Mouse (Mus musculus): ENCODE data around the gene Mef2c.
A peak's percentile ranks its signal among the peaks of the same experiment; 100 is the strongest.

Gene Mef2c

DNA sequence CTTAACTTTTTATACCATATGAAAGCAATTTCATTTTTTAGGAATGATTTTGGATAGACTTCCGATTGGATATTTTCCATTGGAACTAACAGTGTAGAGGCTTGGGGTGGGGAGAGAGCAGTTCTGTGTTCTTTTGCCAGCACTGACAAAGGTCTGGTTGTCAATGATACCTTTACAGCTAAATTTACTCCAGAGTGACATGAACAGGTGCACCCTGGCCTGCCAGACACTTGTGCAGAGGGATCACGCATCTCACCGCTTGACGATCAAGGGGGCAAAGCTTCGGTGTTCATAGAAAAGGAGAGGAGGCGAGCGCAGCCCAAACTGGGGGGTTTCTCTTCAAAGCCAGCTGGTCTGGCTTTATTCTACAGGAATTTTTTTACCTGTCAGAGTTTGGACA, at the start of gene Mef2c:
Gene Mef2c (plus strand): TSS at position 116 of the 400 bp plus-strand sequence.
- DNase-seq (ENCODE audit: low read depth) = no peak

DNA sequence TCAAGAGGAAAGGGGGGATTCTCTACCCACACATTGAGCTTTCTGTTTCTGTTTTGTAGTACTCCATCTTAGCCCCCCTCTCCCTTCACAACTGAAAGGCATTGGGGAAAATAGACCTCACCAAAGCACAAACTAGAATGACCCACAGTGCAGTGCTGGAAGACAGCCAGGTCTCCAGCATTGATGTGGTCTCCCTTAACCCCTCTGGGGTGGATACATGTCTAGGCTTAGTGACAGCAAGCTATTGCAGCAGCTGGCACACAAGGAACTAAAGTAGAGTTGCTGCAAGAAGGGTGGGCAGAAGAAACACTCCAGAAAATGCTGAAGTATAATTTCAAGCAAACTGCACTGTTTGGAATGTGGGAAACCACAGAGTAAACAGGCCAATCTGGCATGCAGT, 45.1 kb upstream of the Mef2c start:
- DNase-seq (ENCODE audit: low read depth) = no peak

DNA sequence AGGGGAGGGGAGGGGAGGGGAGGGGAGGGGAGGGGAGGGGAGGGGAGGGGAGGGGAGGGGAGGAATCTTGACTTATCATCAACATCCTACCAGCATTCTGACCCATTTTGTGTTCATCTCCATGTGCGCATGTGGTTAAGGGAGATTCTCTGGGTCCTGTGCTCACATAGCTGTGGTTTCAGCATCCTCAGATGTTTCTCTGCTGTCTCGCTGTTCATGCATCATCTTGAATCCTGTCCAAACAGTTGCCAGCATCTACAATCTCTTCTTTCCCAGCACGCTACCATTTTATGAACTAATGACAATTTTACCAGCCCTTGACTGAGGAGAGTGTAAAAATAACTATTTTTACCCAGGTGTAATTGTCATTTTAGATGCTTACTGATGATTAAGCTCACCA, 44.2 kb upstream of the Mef2c start:
- no peak for DNase-seq (ENCODE audit: low read depth)

GRCm38 (mm10) chr13:83460620-83461019, 43.2 kb upstream of the Mef2c start:
- DNase-seq (ENCODE audit: low read depth) = no peak

DNA sequence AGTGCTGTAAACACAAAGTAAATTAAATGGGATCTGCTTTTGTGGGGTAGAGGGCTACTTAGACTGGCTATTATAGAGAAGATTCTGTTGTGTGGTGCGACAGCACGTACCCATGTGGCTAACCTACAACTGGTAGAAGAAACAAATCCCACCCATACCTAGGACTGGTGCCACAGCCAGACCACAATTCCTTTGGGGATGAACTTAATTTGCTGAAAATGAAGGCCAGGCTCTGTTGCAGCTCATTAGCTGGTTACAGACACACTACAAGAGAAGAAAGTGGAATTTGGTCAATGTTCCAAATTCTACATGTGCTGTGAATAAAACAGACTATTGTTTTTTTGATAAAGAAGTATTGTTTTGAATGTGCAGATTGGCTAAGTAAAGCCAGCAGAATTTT, 42.3 kb upstream of the Mef2c start:
- DNase-seq (ENCODE audit: low read depth) = no peak

DNA sequence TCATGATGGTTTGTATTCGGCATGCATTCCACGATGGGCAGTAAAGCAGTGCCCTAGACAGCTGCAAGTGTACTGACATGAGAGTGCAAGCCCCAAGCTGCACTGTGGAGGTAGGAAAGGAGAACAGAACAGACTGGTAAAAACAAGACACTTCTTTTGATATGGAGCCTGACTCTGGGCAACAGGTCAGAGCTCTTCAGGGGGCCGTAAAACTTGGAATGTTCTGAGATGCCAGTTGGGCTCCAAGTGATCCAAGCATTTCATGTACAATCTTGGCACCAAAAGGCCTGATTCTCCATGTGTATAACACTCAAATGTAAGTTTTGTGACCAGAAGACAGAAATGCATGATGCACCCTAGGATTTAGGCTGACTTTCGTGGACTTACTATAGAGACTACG, 37.1 kb upstream of the Mef2c start:
- no peak for DNase-seq (ENCODE audit: low read depth)

GRCm38 (mm10) chr13:83468794-83469193, 35.0 kb upstream of the Mef2c start:
- no peak for DNase-seq (ENCODE audit: low read depth)

GRCm38 (mm10) chr13:83473755-83474154, 30.1 kb upstream of the Mef2c start:
- DNase-seq (ENCODE audit: low read depth) = no peak

GRCm38 (mm10) chr13:83480388-83480787, 23.4 kb upstream of the Mef2c start:
- no peak for DNase-seq (ENCODE audit: low read depth)

DNA sequence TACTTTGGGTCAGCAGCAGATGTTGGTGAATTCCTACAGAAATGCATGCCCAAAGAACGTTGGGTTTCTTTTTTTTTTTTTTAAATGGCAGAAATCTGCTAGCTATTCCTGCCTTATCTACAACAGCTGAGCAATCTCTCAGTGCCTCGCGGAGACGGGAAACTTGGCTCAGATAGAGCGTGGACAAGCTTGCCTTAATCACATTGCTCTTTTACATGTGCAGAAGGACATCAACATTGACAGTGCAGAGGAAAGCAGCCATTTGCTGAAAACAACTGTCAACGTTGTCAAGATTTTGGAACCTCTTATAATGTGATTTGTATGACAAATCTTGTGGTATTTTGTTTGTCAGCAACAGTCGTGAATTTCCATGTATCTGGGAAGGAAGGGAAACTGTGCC, 22.5 kb upstream of the Mef2c start:
- no peak for DNase-seq (ENCODE audit: low read depth)

DNA sequence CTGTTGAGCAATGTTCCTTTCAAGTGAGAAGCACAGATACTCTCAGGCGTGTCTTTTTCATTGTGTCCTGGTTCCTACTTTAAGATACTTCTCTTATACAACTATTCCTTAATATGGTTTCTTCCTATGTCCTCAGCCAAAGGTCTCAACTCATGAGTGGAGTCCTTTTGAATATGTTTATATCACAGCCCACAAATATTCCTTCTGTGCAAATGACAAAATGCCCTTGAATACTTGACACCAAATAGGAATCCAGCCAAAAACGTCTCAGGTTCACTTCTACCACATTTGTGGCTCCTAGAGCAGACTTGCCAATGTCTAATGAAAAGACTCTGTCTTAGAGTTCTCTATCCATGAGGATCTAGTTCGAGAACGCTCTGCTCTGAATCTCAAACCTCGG, 21.7 kb upstream of the Mef2c start:
- no peak for DNase-seq (ENCODE audit: low read depth)

- DNase-seq (ENCODE audit: low read depth) = no peak
Observed at GRCm38 (mm10) chr13:83484215-83484614, 19.6 kb upstream of the Mef2c start.

DNA sequence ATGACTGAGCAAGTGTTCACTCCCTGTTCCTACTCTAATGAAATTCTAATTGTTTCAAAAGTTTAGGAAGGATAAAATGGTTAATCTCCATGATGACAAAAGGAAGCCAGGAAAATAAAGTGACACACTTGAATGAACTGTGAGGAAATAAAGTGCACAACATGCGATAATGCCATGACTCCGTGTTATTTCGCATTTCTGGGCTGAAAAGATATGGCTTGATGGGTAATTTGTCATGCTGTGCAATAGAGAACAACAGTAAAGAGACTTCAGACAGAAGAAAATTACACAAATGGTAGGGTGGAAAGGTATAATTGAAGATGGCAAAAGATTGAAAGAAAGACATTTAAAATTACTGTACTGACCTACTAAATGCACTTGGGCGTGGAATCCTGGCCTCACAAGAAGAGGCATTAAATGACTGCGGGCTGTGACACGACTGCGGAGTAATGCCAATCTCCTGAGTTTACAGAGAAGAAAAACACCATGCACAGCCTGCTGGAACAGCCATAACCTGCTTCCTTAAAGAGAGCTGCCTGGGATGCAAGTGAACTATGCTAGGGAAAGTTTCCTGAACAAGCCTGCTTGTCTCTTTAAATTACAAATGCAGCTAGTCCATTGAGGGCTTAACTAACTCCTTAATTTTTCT, 19.0 kb upstream of the Mef2c start:
- DNase-seq (ENCODE audit: low read depth) = no peak

DNA sequence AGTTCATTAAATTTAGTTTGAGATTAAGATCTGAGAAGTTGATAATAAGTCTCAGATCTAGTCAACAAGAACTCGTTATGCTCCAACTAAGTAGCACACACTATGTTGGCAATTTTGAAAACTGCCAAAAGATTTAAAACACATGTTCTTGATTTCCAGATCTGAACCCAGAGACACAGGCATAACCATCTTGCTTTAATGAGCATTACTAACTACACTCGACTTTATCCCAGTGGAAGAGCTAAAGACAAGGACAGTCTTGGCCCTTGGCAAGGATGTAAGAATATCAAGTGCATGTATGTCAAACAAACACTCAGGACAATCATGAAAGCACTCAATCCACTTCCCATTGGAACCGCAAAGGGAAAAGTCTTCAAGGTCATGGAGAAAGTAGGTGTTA, 11.8 kb upstream of the Mef2c start:
- no peak for DNase-seq (ENCODE audit: low read depth)

- DNase-seq (ENCODE audit: low read depth) = no peak
Observed at GRCm38 (mm10) chr13:83497708-83498107, 6.1 kb upstream of the Mef2c start.

GRCm38 (mm10) chr13:83499526-83499925, 4.3 kb upstream of the Mef2c start:
- no peak for DNase-seq (ENCODE audit: low read depth)

DNA sequence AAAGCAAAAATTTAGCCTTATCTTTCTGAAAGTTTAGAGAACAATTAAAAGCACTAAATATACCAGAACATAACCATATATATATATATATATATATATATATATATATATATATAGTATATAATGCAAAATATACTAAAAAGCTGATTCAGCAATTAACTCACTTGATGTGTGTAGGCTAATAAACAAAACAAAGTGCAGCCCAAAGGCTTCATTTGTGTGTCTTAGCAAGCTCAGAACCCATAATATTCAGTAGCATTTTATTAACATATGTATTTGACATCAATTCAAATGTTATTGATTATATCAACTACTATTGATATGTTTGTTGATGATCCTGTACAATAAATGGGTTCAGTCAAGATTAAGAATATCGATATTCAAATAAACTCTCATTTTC, 3.9 kb downstream of the Mef2c start:
- no peak for DNase-seq (ENCODE audit: low read depth)

DNA sequence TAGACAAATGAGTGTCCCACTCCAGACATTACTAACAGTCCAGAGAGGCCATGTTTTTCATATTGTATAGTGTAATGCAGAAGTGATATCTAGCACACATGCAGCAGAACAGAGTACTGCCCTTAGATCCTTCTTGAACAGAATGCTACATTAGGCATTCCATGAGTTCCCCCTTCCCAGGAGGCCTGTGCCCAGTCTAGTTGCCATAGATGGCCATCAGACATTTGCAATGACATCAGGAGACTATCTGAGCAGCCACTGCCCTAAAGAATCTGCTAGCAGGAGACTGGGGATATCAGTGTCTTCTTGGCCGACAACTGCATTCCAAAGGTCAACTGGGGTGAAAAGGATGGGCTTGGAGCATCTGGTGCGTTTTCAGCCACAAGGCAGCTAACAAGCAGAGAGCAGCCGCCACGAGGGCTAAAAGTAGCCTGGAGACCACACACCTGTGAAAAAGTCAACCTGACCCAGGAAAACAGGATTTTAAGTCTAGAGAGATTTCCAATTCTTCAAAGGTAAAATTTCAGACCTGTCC, 11.2 kb downstream of the Mef2c start:
- DNase-seq (ENCODE audit: low read depth) = no peak

GRCm38 (mm10) chr13:83517660-83518609, 14.1 kb downstream of the Mef2c start:
- DNase-seq (ENCODE audit: low read depth) = peak; percentile 6

DNA sequence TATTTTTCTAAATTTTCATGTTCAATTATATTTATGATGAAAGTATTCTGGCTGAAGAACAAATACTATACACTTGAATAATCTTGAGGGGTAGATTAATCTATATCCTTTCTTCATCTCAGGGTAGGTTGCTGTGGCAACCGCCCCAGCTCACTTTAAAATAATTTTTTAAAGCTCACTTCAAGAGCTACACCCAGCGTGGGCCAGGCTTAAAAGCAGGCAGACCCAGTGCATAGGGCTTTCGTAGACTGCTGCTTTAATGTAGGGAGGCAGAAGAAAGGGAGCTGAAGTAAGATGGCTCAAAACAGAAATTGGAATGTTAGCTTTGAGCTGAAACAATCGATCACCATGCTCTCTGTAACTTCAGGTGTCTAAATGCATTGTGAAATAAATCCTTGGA, 17.0 kb downstream of the Mef2c start:
- no peak for DNase-seq (ENCODE audit: low read depth)

DNA sequence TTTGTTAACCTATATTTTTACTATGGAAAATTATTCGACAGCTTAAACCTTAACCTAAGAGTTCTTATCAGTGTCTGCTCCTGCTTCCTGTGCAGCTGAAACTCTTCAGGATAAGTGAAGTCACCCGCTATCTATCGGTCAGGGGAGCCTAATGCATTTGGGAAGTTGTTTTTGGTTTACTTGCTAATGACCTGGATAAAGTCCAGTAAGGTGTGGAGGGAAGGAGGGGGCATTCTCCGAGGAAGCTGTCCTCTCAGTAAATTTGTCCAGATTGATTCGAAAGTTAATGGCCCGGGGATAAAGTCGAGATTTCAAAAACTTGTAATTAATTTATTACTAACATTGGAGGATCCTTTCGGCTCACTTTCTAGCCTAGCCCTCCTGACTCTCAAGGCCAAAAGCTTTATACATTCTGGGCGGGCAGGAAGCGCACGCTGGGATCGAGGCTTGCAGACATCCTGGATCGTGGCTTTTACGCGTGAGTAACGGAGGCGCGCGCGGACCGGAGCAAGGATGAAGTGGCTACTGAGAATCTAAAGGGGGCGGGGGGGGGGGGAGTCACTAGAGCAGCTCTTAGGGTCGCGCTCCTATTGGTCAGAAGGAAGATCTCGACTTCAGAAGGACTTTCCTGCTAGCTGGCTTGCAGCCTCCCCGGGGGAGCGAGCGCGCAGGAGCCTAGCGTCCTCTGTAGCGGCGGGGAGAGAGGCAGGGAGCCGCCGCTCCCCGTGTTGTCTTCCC, 19.6 kb downstream of the Mef2c start:
- no peak for DNase-seq (ENCODE audit: low read depth)

DNA sequence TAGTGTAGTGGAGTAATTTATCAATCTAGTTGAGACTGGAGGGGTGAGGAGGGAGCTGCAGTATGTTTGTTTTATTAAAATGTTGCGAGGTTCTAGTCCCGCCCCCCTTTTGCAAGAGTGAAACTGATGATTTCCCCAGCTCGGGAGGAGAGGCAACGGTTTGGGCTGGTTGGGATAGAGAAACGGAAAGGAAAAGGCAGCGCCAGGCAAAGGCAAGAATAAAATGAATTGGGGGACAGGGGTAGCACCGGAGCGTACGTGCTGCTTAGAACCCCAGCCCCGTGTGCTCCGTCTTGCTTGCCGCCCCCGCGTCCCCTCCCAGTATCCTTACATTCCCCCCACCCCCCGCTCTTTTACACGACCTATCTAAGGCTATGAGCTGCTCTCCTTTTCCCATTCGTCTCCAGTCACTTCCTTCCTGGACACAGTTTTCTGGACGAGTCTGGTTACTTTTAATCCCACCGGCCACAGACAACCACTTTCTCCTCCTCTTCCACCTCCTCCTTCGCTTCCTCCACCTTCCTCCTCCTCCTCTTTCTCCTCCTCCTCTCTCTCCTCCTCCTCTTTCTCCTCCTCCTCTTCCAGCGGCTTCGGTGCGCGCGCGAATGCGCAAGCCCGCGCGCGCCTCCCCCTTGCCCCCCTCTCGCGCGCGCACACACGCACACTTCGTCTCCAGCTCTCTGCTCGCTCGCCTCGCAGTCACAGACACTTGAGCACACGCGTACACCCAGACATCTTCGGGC, 20.5 kb downstream of the Mef2c start:
- DNase-seq (ENCODE audit: low read depth) = peak; percentile 14
